Mouse (Mus musculus) cerebellum, adult 2 months (tissue): ENCODE results near the gene Polr2h.

Experiments used
- CTCF ChIP-seq: fragments of 200-500 bp; IDR thresholded peaks from 2 replicates; pipeline ENCODE4 v1.5.1; 2011; ENCODE audit warnings: low read depth, mild to moderate bottlenecking, control low read depth, low read length, moderate library complexity, borderline replicate concordance; ENCODE audit not compliant: insufficient read depth
- POLR2A ChIP-seq: fragments of 200-500 bp; IDR thresholded peaks from 2 replicates; pipeline ENCODE4 v1.6.1; 2011; ENCODE audit warnings: low read length, control low read depth, borderline replicate concordance; ENCODE audit not compliant: insufficient read depth

DNA sequence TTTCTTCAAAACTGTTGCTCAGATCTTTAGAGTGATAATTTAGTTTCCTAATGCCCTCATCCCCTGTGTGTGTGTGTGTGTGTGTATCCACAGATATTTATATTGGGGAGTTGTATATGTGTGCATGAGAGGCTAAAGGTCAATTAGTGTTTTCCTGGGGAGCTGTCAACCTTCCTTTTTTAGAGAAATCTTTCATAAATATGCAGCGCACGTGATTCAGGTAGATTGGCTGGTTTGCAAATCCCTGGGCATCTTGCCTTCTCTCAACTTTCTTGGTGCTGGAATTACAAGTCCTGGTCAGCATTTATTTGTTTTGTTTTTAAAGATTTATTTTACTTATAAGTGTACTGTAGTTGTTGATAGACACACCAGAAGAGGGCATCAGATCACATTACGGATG is 47.2 kb upstream of the Polr2h start:
- no peak for TF ChIP-seq CTCF
- TF ChIP-seq POLR2A, result no peak
